Comparison of ENCODE assay signal across 8 mouse cellular contexts in the genomic region with DNA sequence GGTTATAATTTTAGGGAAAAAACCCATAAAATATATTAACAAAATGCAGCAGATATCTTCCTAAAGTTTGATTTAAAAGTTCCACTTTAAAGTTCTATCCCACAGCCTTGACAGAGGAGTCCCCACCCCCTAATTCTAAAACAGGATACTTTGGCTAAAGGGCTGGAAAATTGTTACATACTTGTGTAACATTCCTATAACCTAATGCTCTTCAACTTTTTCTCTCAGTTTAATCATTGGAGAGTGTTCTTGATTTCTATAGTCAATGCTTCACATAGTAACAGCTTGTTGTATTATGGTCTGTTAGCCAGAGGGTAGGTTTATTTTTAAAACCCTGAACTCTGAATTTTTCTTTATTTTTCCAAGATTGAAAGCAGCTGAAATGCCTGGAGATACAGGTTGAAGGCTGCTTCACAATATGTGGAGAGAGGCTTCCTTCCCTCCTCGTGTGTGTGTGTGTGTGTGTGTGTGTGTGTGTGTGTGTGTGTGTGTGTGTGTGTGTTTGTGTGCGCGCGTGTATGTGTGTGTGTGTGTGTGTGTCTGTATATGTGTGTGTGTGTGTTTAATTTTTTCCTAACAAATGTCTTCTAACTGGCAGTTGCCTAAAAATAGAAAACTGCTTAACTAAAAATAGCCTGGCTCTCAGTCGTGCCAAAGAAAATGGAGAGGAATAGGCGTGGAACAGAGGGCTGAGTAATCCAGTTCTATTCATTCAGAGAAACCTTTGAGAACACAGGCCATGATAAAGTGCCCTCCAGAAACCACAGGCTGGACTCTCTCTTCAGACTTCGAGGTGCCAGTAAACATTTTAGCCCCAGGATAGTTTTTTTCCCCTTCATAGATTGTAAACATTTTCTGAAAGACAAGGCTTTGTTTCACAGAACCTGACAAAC.
A peak's percentile ranks its signal among the peaks of the same experiment; 100 is the strongest.
DNase-seq lines count a peak whose midpoint lies in the region; ATAC-seq lines count a peak whose summit lies in the region.

No protein-coding gene starts in this region.

- no peak overlapping the region for H3K4me3 ChIP-seq in embryonic facial prominence, embryonic 11.5 days (ENCODE audit: low read depth, low read length)
- no peak overlapping the region for H3K4me3 ChIP-seq in hindbrain, embryonic 16.5 days (ENCODE audit: low read length)

- H3K36me3 ChIP-seq in embryonic facial prominence, embryonic 11.5 days (replicated peaks; ENCODE audit: control insufficient read depth, insufficient read depth, low read depth, low read length): no peaks in the 10 kb centered on the region
- H3K36me3 ChIP-seq in hindbrain, embryonic 16.5 days (ENCODE audit: control insufficient read depth, insufficient read depth, low read length): no peaks in the 10 kb centered on the region

- WGBS in embryonic facial prominence, embryonic 11.5 days: 35% methylated on average over 7 of the region's 7 CpGs
- 39% methylated on average over 7 of the region's 7 CpGs for WGBS in hindbrain, embryonic 16.5 days

- peak; percentile 16 for DNase-seq in gastrocnemius, postnatal 14 days
- DNase-seq in gastrocnemius, postnatal 10 days: no peak
- DNase-seq in Muller cell, postnatal 12 days (ENCODE audit: inconsistent ontology term): peak; percentile 86
- DNase-seq in embryonic facial prominence, embryonic 11.5 days (ENCODE audit: low spot score): peak; percentile 48
- DNase-seq in lung, postnatal 4 days: peak; percentile 24 to 30
- no peak for DNase-seq in thymus, adult 18-20 months
- DNase-seq in thymus, postnatal 4 days: no peak

- intact Hi-C loops in gastrocnemius, postnatal 14 days (cut with DNase I; ENCODE audit: low total_unique reads): no loop called here

- no peaks in the 10 kb centered on the region for H3K4me1 ChIP-seq in embryonic facial prominence, embryonic 11.5 days (ENCODE audit: control insufficient read depth, insufficient read depth, low read length)
- H3K4me1 ChIP-seq in hindbrain, embryonic 16.5 days (ENCODE audit: control insufficient read depth, insufficient read depth, low read depth, low read length): peaks cover 4% of the 10 kb centered on the region

- no peaks in the 10 kb centered on the region for H3K9me3 ChIP-seq in embryonic facial prominence, embryonic 11.5 days (replicated peaks; ENCODE audit: control insufficient read depth, low read length)
- H3K9me3 ChIP-seq in hindbrain, embryonic 16.5 days (ENCODE audit: control insufficient read depth, low read length): no peaks in the 10 kb centered on the region

- 0 out of 2 replicates have a peak, but pooled peaks have one; percentile 54 for ATAC-seq in embryonic facial prominence, embryonic 11.5 days (replicated peaks; ENCODE audit: insufficient number of reproducible peaks, low FRiP score, low TSS enrichment, low read depth)
- ATAC-seq in hindbrain, embryonic 16.5 days: peak; percentile 50; the same call in 1 of the 2 replicates

- no peak overlapping the region for H3K4me2 ChIP-seq in embryonic facial prominence, embryonic 11.5 days (ENCODE audit: low read depth, low read length)
- no peak overlapping the region for H3K4me2 ChIP-seq in hindbrain, embryonic 16.5 days (ENCODE audit: low read length)

- H3K9ac ChIP-seq in embryonic facial prominence, embryonic 11.5 days (replicated peaks; ENCODE audit: low read length): no peak overlapping the region
- no peak overlapping the region for H3K9ac ChIP-seq in hindbrain, embryonic 16.5 days (ENCODE audit: low read depth, low read length)

- no peak overlapping the region for H3K27ac ChIP-seq in embryonic facial prominence, embryonic 11.5 days (replicated peaks; ENCODE audit: low read depth, low read length)
- H3K27ac ChIP-seq in hindbrain, embryonic 16.5 days (ENCODE audit: low read depth, low read length): no peak overlapping the region

- H3K27me3 ChIP-seq in embryonic facial prominence, embryonic 11.5 days (ENCODE audit: control insufficient read depth, insufficient read depth, low read length): no peaks in the 10 kb centered on the region
- H3K27me3 ChIP-seq in hindbrain, embryonic 16.5 days (replicated peaks; ENCODE audit: control insufficient read depth, insufficient read depth, low read length): no peaks in the 10 kb centered on the region

Comparison
In these comparisons a context has a peak if more than half of its experiments do, and no peak if none do; other contexts are left out.
1. DNase-seq: peak in gastrocnemius, postnatal 14 days (single experiment), Muller cell, postnatal 12 days (single experiment), embryonic facial prominence, embryonic 11.5 days (single experiment) and lung, postnatal 4 days (2 of 2); none in gastrocnemius, postnatal 10 days (single experiment), thymus, adult 18-20 months (0 of 2) and thymus, postnatal 4 days (single experiment).